Mouse (Mus musculus) gastrocnemius, postnatal 14 days (tissue): ENCODE data around the gene 3110082I17Rik. TPM values are rescaled to one million over a fixed set of nuclear protein-coding genes. Genes with fewer than 3 reads are reported as not detected.

Experiments
- DNase-seq: peaks from one replicate; pipeline ENCODE4 v3.0.0; 2021; ENCODE audit warnings: mixed read lengths
- intact Hi-C: fragments of 180-260 bp; cut with DNase I; formaldehyde crosslinking; loops from one replicate; pipeline ENCODE4 v1.15.1; 2025; ENCODE audit warnings: low total_unique reads
- total RNA-seq, 2 experiments: library from RNA; stranded (reverse); gene quantifications; 2 replicates each; pipeline ENCODE4 v1.2.3; 2021

3110082I17Rik gene
- total RNA-seq, 2 experiments from 2014 or later = 9.2 TPM

GRCm38 (mm10) chr5:139370336-139370735 is 90.0 kb downstream of the 3110082I17Rik start:
- no peak for DNase-seq
- intact Hi-C loops = no loop called here

GRCm38 (mm10) chr5:139368638-139369320 is 91.5 kb downstream of the 3110082I17Rik start:
- DNase-seq = no peak
- intact Hi-C loops = no loop called here

DNA sequence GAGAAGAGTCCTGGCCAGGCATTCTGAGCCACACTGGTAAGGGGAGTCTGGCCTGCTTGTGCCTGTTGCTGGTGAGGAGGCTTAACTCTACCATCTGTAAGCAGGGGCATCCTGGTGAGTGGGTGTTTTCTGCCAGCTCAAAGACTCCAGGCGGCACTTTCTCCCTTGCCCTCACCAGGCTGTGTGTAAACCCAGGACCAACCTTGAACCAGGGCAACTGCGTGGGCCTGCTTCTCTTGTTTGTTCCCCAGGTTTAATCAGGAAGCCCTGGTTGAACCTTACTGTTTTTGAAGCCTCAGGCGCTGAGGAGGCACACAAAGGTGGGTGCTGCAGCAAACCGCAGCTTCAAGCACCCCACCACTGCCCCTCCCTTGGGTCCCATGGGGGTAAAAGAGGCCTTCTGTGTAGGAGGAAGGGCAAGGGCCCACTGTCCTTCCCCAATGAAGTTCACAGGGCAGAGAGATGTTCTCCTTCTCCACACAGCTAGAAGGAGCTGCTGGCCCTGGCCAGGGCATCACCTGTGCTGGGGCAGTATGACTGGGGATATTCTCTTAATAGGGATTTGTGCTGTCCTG is 92.4 kb downstream of the 3110082I17Rik start:
- DNase-seq = no peak
- intact Hi-C loops = no loop called here

- no peak for DNase-seq
- intact Hi-C loops = no loop called here
Measured at GRCm38 (mm10) chr5:139366484-139366883, 93.8 kb downstream of the 3110082I17Rik start.

GRCm38 (mm10) chr5:139365827-139366226 is 94.5 kb downstream of the 3110082I17Rik start:
- DNase-seq = no peak

GRCm38 (mm10) chr5:139364911-139365571 is 95.3 kb downstream of the 3110082I17Rik start:
- DNase-seq = no peak
- intact Hi-C loops = loop anchor here (5.0 kb wide), 1 partner anchor 102 kb away; no protein-coding TSS in a partner anchor

More at GRCm38 (mm10) chr5:139365827-139366226, 94.5 kb downstream of the 3110082I17Rik start:
- intact Hi-C loops = no loop called here

DNA sequence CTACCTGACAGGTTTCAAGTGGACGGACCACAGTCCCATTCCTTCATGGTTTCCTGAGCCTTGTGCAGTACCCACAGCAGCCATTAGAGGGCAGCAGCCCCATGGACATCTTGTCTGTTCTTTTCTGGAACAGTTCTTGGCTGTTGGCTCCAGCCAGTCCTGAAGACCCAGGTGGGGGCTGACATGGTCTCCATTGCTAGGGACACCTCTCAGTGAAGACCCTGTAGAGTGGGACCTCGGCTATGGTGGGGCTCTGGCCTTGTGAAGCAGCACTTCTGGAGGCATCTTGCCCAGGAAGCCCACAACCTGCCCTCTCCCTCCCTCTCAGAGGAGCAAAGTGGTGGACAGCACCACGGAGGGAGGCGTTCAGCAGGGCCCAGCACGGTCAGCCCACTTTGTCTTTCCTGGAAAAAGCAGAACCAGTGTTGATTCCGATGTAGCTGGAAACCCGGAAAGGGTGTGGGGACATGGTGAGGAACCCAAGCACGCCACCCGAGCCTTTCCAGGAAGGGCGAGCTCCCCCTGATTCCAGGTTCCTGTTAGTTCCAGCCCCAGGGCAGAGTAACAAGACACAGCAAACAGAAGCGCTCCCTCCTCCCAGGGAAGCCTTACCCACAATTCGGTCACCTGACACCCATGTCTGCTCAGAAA is 95.9 kb downstream of the 3110082I17Rik start:
- peak; percentile 83 for DNase-seq
- intact Hi-C loops = loop anchor here (5.0 kb wide), 1 partner anchor 103 kb away; no protein-coding TSS in a partner anchor

- intact Hi-C loops = loop anchor here (5.0 kb wide), 1 partner anchor 103 kb away; no protein-coding TSS in a partner anchor
- no peak for DNase-seq
Measured at GRCm38 (mm10) chr5:139363858-139364257, 96.5 kb downstream of the 3110082I17Rik start.

DNA sequence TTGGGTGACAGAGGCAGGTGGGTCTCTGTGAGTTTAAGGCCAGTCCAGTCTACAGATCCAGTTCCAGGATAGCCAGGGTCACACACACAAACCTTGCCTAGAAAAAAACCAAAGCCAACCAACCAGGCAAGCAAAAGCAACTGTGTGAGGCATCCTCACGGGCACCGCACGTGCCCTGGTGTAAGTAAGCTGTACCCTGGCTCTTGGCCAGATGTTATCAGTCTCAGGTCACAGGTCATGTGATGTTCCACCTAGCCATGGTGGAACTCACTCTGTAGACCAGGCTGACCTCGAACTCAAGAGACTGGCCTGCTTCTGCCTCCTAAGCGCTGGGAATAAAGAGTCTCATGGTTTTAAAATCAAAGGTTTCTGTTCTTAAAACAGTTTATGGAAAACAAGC is 101.1 kb downstream of the 3110082I17Rik start:
- intact Hi-C loops = loop anchor here (5.0 kb wide), 1 partner anchor 148 kb away; no protein-coding TSS in a partner anchor
- DNase-seq = no peak

DNA sequence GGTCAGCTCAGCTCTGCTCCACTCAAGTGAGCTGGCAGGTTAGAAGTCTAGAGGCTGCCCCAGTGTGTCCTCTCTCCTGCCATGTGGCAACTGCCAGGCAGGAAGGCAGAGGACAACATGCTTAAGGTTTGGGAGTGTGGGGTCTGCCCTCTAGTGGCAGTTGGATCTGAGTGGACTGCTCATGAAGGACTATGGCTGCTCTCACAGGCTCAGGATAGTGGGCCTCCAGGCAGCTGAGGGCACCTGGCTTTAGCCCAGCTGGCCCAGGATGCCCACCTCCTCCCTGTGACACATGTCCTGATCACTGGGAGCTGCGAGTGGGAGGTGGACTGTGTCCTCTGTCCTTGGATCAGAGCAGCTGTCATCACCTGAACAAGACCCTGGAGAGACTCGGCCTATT is 101.7 kb downstream of the 3110082I17Rik start:
- DNase-seq = peak; percentile 49
- intact Hi-C loops = loop anchor here (5.0 kb wide), 1 partner anchor 149 kb away; no protein-coding TSS in a partner anchor

DNA sequence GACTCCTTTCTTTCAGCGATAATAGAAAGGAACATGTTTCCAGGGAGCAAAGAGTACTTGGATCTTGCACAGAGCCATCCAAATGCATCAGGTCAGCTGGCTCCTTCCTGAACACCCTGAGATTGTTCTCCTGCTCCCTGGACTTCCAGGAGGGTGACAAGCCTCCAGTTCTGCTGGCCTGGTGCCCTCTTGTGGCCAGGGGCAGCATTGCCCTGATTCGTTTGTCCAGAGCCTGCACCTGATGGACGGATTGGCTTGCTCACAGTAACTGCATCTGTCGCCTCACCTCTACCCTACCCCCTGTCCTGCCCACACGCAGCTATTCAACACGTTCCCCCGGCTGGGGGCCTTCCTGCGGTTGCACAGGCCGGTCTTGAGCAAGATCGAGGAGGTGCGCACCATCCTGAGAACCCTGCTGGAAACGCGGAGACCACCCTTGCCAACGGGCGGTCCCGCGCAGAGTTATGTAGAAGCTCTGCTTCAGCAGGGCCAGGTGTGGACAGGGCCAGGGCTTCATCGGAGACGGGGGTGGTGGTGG is 105.0 kb downstream of the 3110082I17Rik start:
- intact Hi-C loops = loop anchor here (5.0 kb wide), 1 partner anchor 152 kb away; no protein-coding TSS in a partner anchor
- DNase-seq = peak; percentile 84

GRCm38 (mm10) chr5:139353946-139354345 is 106.4 kb downstream of the 3110082I17Rik start:
- intact Hi-C loops = no loop called here

GRCm38 (mm10) chr5:139353496-139353895 is 106.8 kb downstream of the 3110082I17Rik start:
- intact Hi-C loops = no loop called here
- DNase-seq = no peak

More at GRCm38 (mm10) chr5:139353946-139354345, 106.4 kb downstream of the 3110082I17Rik start:
- no peak for DNase-seq

GRCm38 (mm10) chr5:139352317-139352716 is 108.0 kb downstream of the 3110082I17Rik start, which contains the start of gene Cyp2w1:
TSS of gene Cyp2w1 (plus strand) at chr5:139352617.
- no peak for DNase-seq
- intact Hi-C loops = no loop called here

- intact Hi-C loops = no loop called here
- DNase-seq = no peak
Measured at GRCm38 (mm10) chr5:139351628-139352027, 108.7 kb downstream of the 3110082I17Rik start.

GRCm38 (mm10) chr5:139351134-139351533 is 109.2 kb downstream of the 3110082I17Rik start, which contains the start of gene Cox19:
TSS of gene Cox19 (minus strand) at chr5:139351418.
- intact Hi-C loops = no loop called here
- no peak for DNase-seq

GRCm38 (mm10) chr5:139349713-139350112 is 110.6 kb downstream of the 3110082I17Rik start:
- no peak for DNase-seq
- intact Hi-C loops = no loop called here

DNA sequence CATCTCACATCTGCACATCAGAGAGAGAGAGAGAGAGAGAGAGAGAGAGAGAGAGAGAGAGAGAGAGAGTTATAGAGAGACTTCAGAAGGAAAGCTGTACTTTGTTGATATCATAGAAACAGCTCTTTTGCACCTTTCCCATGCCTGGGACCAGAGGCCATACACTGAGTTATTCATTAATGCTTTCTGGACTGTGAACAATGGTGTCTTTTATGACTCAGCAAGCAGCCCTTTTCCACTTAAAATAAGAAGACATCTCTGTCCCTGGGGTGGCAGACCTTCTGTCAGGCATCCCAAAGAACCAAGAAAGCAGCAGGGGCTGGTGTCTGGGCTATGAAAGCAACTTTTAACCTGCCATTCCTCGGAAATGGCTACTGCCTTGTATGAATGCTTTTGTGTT is 113.1 kb downstream of the 3110082I17Rik start:
- intact Hi-C loops = no loop called here
- no peak for DNase-seq

GRCm38 (mm10) chr5:139345364-139345714 is 115.0 kb downstream of the 3110082I17Rik start:
- intact Hi-C loops = no loop called here
- no peak for DNase-seq
